Mouse (Mus musculus) c-Kit-negative CD71-positive TER-119-positive erythroid progenitor cells, embryonic 14.5 days (primary cell): ENCODE results near the gene Vmn2r9.
"Not testable (repeated sequence)": the region's sequence is repeated elsewhere in the genome, so short reads cannot be mapped to it uniquely, and the experiment has no call there.

Experiments
- DNase-seq: peaks from one replicate; pipeline ENCODE4 v3.0.0-alpha.2; 2013; ENCODE audit warnings: low read depth, low spot score

The Vmn2r9 gene

DNA sequence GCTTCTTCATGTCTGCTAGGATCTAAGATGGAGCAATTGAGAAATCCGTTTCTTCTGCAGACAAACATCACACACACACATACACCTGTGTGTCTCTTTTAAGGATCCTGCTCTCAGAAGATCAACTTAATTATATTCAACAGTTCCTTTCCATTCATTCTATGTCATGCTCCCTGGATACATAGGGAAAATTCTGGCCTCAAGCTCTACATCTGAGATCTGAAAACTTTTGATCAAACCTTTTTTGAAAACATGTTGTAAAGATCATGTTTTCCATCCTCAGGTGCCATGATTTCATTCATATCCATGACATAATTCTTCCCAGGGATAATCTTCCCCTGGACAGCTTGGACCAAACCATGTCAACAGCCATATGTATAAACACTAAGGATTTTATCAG is at the start of gene Vmn2r9:
TSS of gene Vmn2r9 (minus strand) at position 101 of the 400 bp plus-strand sequence.
- DNase-seq = not testable (repeated sequence)

GRCm38 (mm10) chr5:108866746-108867145 is 14.3 kb upstream of the Vmn2r9 start:
- DNase-seq = not testable (repeated sequence)

- DNase-seq = no peak
Measured at GRCm38 (mm10) chr5:108849466-108849865, 2.9 kb downstream of the Vmn2r9 start.

DNA sequence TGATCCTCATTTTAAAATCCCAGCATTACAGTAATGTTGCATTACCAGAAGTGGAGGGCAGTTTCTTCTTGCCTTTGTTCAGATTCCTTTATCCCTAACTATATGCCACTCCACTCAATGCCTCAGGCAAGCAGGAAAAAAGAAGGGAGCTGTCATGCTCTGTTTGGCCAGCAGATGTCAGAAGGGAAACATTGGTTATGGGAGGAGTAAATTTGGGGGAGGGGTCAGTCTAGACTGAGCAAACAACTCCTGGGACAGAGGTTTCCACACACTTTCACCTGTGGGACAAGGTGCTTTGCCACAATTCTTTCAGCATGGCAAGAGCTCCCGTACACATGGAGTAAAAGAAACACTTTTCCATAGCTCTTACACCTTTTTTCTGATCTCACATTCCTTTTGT is 16.2 kb downstream of the Vmn2r9 start:
- DNase-seq = no peak

DNA sequence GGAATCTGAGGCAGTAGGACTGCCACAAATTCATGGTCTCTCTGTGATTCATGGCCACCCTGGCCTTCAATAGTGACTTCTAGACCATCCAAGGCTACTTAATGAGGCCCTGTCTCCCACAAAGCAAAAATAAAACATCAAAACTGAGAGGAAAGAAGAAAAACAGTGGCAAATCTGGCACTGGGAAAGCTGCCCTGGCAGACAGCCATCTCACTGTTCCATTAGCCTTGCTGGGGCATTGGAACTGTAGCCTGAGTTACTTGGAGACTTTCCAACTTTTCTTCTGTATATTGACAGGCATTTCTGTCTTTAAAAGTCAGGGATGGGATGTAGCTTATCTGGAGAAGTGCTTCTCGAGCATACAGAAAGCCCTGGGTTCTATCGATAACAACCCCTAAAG is 29.1 kb downstream of the Vmn2r9 start:
- DNase-seq = no peak

DNA sequence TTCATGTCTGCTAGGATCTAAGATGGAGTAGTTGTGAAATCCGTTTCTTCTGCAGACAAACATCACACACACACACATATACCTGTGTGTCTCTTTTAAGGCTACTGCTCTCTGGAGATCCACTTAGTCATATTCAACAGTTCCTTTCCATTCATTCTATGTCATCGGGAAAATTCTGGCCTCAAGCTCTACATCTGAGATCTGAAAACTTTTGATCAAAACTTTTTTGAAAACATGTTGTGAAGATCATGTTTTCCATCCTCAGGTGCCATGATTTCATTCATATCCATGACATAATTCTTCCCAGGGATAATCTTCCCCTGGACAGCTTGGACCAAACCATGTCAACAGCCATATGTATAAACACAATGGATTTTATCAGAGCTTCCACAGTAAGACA is 43.7 kb downstream of the Vmn2r9 start, which contains the start of gene Vmn2r8:
TSS of gene Vmn2r8 (minus strand) at position 101 of the 400 bp plus-strand sequence.
- DNase-seq = not testable (repeated sequence)

DNA sequence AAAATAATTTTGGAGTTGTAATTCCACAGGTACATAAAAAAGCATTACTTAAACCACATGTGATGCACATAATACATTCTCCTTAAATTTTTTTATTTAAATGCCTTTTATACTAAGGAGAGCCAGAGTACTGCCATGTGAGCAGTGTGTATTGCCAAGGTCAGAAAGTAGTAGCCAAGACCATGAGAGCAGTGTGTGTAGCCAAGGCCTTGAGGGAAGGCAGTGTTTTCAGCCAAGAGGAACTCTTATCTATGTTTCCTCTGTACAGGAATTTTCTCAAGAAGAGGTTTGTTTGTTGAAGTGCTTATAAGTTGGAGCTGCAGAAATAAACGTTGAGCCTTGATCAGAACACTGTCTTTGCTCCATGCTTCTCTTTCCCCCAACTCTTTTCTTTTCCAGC is 48.8 kb downstream of the Vmn2r9 start:
- no peak for DNase-seq

- DNase-seq = not testable (repeated sequence)
Measured at GRCm38 (mm10) chr5:108795263-108795662, 57.1 kb downstream of the Vmn2r9 start, which contains the start of gene Tmed11. Gene Tmed11, minus strand, starts transcription at chr5:108795363.

GRCm38 (mm10) chr5:108790385-108790784 is 62.0 kb downstream of the Vmn2r9 start:
- not testable (repeated sequence) for DNase-seq
